Mouse (Mus musculus): Measurements from ENCODE around the gene Olfr934. TPM values are rescaled to one million over a fixed set of nuclear protein-coding genes. Genes with fewer than 3 reads are reported as not detected.

Gene Olfr934
- polyA plus RNA-seq (2017; shearing (Covaris generic)), result 0.21 TPM

DNA sequence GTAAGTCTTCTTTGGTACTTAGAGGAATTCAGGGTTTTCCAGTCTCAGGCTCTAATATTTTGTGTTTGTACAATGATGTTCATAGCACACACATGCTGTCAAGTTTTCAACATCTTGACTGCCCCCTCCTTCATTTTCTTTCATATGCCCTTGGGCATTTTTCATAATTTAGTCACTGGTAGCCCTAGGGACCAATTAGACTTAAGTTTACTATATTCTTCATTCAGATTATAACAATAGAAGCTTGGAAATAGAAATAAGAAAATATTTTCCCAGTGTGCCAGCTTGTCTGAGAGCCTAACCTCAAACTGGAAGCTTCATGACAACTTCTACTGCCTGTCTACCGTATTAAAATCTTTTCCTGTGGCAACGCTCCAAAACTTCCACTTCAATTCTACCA is at the start of gene Olfr934:
Olfr934 (minus strand) TSS at position 101 of the 400 bp plus-strand sequence.

DNA sequence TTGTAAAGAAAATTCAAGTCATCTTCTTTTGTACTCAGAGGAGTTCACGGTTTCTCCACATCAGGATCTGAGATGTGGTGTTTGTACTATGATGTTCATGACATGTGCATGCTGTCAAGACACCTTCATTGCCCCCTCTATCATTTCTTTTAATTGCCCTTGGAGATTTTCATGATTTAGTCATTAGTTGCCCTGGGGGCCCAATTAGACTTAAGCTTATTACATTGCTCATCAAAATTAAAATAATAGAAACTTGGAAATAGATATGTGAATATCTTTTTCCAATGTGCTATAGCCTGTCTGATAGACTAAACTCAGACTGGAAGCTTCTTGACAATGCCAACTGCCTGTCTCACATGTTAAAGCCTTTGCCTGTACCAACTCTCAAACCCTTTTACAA is 35.2 kb upstream of the Olfr934 start, which contains the start of gene Olfr146:
Olfr146 (minus strand) TSS at position 101 of the 400 bp plus-strand sequence.

DNA sequence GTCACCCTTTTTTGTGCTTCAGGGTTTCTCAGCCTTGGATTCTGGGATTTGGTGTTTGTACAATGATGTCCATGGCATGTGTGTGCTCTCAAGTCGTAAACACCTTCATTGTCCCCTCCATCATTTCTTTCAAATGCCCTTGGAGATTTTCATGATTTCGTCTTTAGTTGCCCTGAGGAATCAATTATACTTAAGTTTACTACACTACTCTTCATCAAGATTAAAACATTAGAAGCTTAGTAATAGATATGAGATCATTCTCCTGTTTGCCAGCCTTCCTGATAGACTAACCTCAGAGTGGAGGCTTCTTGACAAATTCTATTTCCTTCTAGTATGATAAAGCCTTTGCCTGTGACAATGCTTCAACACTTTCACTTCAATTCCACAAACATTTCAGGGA is 11.5 kb upstream of the Olfr934 start, which contains the start of gene Olfr935:
Olfr935 (minus strand) TSS at position 101 of the 400 bp plus-strand sequence.

GRCm38 (mm10) chr9:38972013-38972412 is 16.1 kb downstream of the Olfr934 start, which contains the start of gene Olfr933:
Gene Olfr933, plus strand, starts transcription at chr9:38972313.

Other genes starting within 250 kb of the Olfr934 start
- not detected for gene Olfr920, start 236.0 kb downstream of the Olfr934 start, polyA plus RNA-seq (2017; shearing (Covaris generic))
- gene Olfr921, start 215.2 kb downstream of the Olfr934 start, polyA plus RNA-seq (2017; shearing (Covaris generic)), result not detected
- gene Olfr922, start 173.7 kb downstream of the Olfr934 start, polyA plus RNA-seq (2017; shearing (Covaris generic)), result not detected
- gene Olfr923, start 161.8 kb downstream of the Olfr934 start, polyA plus RNA-seq (2017; shearing (Covaris generic)), result not detected
- gene Olfr924, start 143.9 kb downstream of the Olfr934 start, polyA plus RNA-seq (2017; shearing (Covaris generic)), result not detected
- gene Olfr26, start 133.3 kb downstream of the Olfr934 start, polyA plus RNA-seq (2017; shearing (Covaris generic)), result not detected
- gene Olfr926, start 111.2 kb downstream of the Olfr934 start, polyA plus RNA-seq (2017; shearing (Covaris generic)), result not detected
- gene Olfr930, start 58.5 kb downstream of the Olfr934 start, polyA plus RNA-seq (2017; shearing (Covaris generic)), result not detected
- 0.11 TPM for gene Olfr933, start 16.0 kb downstream of the Olfr934 start, polyA plus RNA-seq (2017; shearing (Covaris generic))
- not detected for gene Olfr935, start 11.4 kb upstream of the Olfr934 start, polyA plus RNA-seq (2017; shearing (Covaris generic))
- gene Olfr146, start 35.1 kb upstream of the Olfr934 start, polyA plus RNA-seq (2017; shearing (Covaris generic)), result not detected
- 0.55 TPM for gene Olfr937, start 76.6 kb upstream of the Olfr934 start, polyA plus RNA-seq (2017; shearing (Covaris generic))
- gene Olfr938, start 90.6 kb upstream of the Olfr934 start, polyA plus RNA-seq (2017; shearing (Covaris generic)), result not detected
- gene Olfr27, start 139.8 kb upstream of the Olfr934 start, polyA plus RNA-seq (2017; shearing (Covaris generic)), result not detected
- 0.13 TPM for gene Olfr943, start 178.0 kb upstream of the Olfr934 start, polyA plus RNA-seq (2017; shearing (Covaris generic))
- gene Olfr944, start 213.6 kb upstream of the Olfr934 start, polyA plus RNA-seq (2017; shearing (Covaris generic)), result 0.41 TPM